ENCODE assay signal across 1 mouse cellular context in the genomic region with DNA sequence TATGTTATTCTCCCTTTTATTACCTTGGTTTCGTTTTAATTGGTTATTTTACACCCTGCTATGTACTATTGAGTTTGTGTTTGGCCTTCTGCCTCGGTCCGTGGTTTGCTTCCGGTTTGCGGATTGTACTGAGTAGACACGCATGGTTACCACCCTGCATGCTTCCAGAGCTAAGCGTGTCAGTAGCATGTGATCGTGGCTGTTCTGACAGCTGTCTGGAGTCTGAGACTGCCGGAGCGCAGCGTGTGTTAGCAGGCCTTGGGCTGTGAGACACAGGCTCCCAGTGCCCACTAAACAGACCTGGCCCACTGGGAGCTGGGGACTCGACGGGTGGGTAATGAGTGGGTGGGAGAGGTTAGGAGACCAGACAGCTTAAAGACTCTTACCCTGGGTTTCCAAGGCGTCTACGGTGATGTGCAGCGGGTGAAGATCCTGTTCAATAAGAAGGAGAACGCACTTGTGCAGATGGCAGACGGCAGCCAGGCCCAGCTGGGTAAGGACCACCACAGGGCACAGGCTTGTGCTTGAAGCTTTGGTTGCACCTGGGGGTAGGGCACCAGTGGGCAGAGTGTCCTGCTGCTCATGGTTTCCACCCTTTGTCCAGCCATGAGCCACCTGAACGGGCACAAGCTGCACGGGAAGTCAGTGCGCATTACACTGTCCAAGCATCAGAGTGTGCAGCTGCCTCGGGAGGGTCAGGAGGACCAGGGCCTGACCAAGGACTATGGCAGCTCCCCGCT.
TF ChIP-seq lines count a peak whose summit lies in the region.

No protein-coding gene starts in this region.

TF ChIP-seq in CH12.LX, 34 proteins besides CTCF, POLR2A, EP300 and RAD21:
- TF ChIP-seq BHLHE40 (IDR thresholded peaks at IDR 0.05; ENCODE audit: low read depth, low read length) (no peak), POLR2AphosphoS2 (IDR thresholded peaks at IDR 0.05; ENCODE audit: low read depth, low read length) (peak; percentile 81; the same call in 1 of the 2 replicates)
